ENCODE assay signal across 18 mouse cellular contexts in the genomic region with DNA sequence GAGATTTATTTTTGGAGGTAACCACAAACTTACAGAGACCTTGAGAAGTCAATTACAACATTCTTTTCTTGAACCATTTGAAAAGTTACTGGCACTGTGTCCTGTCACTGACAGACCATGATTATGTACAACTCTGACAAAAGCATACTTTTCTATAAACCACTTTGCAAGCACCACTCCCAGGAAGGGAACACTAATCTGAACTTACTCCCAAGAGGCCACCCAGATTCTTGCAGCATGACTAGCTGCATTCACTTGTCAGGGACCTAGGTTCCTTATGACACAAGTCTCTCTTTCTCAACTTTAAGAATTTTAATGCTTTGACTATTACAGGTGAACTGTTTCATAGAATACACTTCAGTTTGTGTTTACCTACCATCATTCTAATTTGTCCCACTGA.
A peak's percentile ranks its signal among the peaks of the same experiment; 100 is the strongest.
DNase-seq lines count a peak whose midpoint lies in the region; ATAC-seq and TF ChIP-seq lines count a peak whose summit lies in the region.
"Had no signal": no experiment of that assay in that cellular context is flagged by ENCODE, and none has a peak within 500 bp of the region (broad histone marks: within the 10 kb centered on the region; RNA-seq: fewer than 3 reads in every experiment).

No protein-coding gene starts in this region.

- no peak overlapping the region for H3K4me3 ChIP-seq in embryonic facial prominence, embryonic 14.5 days (ENCODE audit: low read depth, low read length)
- H3K4me3 ChIP-seq in embryonic facial prominence, embryonic 10.5 days = no peak overlapping the region
- no peak overlapping the region for H3K4me3 ChIP-seq in C2C12 (ENCODE audit: insufficient read depth, poor library complexity, severe bottlenecking)
- H3K4me3 ChIP-seq: embryonic facial prominence, embryonic 13.5 days; forebrain, embryonic 13.5 days; forebrain, embryonic 15.5 days had no signal

- DNase-seq in embryonic facial prominence, embryonic 14.5 days (ENCODE audit: low spot score) = peak; percentile 51
- DNase-seq in embryonic facial prominence, embryonic 10.5 days (ENCODE audit: low spot score) = no peak
- DNase-seq in 3134 (ENCODE audit: extremely low read depth, insufficient read length, low spot score) = peak; percentile 54
- no peak for DNase-seq in right cerebral cortex, postnatal 10 days (ENCODE audit: low spot score in 2 of 2)
- DNase-seq: adrenal gland, adult 8-10 months; adrenal gland, postnatal 25 days; B cell, adult 2 months; cerebellum, adult 11-12 months; cerebellum, adult 2 months; cerebellum, adult 9-10 months; cerebellum, postnatal 10 days; cerebellum, postnatal 25 days; forebrain, postnatal 0 days had no signal

- peaks cover 3% of the 10 kb centered on the region; the same call in 1 of the 2 replicates for H3K9me3 ChIP-seq in embryonic facial prominence, embryonic 14.5 days (ENCODE audit: control insufficient read depth, low read length)
- no peaks in the 10 kb centered on the region for H3K9me3 ChIP-seq in embryonic facial prominence, embryonic 10.5 days
- H3K9me3 ChIP-seq: embryonic facial prominence, embryonic 13.5 days; forebrain, embryonic 13.5 days; forebrain, embryonic 15.5 days had no signal

- no peaks in the 10 kb centered on the region for H3K79me3 ChIP-seq in C2C12 (ENCODE audit: low read depth)

- no peaks in the 10 kb centered on the region for H3K4me1 ChIP-seq in embryonic facial prominence, embryonic 14.5 days (ENCODE audit: control insufficient read depth, insufficient read depth, low read length)
- H3K4me1 ChIP-seq in embryonic facial prominence, embryonic 10.5 days = no peaks in the 10 kb centered on the region
- H3K4me1 ChIP-seq: embryonic facial prominence, embryonic 13.5 days; forebrain, embryonic 13.5 days; forebrain, embryonic 15.5 days had no signal

- H3K9ac ChIP-seq in embryonic facial prominence, embryonic 14.5 days (ENCODE audit: low read depth, low read length) = no peak overlapping the region
- H3K9ac ChIP-seq: embryonic facial prominence, embryonic 13.5 days; forebrain, embryonic 13.5 days; forebrain, embryonic 15.5 days; forebrain, postnatal 0 days had no signal

- H3K27ac ChIP-seq in embryonic facial prominence, embryonic 14.5 days (replicated peaks; ENCODE audit: low read depth, low read length) = no peak overlapping the region
- H3K27ac ChIP-seq in embryonic facial prominence, embryonic 10.5 days (replicated peaks) = no peak overlapping the region
- H3K27ac ChIP-seq: embryonic facial prominence, embryonic 13.5 days; forebrain, embryonic 13.5 days; forebrain, embryonic 15.5 days had no signal

- no peaks in the 10 kb centered on the region for H3K27me3 ChIP-seq in embryonic facial prominence, embryonic 14.5 days (replicated peaks; ENCODE audit: control insufficient read depth, insufficient read depth, low read length)
- H3K27me3 ChIP-seq in embryonic facial prominence, embryonic 10.5 days (replicated peaks; ENCODE audit: low read depth, poor library complexity, severe bottlenecking) = no peaks in the 10 kb centered on the region
- H3K27me3 ChIP-seq in C2C12 (ENCODE audit: control insufficient read depth, insufficient read depth, insufficient read length) = no peaks in the 10 kb centered on the region
- H3K27me3 ChIP-seq: embryonic facial prominence, embryonic 13.5 days; forebrain, embryonic 13.5 days; forebrain, embryonic 15.5 days had no signal

- TF ChIP-seq CTCF in C2C12 (IDR thresholded peaks at IDR 0.05; ENCODE audit: control insufficient read depth, insufficient read depth, insufficient read length) = no peak

- ATAC-seq in embryonic facial prominence, embryonic 14.5 days (ENCODE audit: low read depth) = no peak
- ATAC-seq in cerebellum, adult (ENCODE audit: insufficient number of reproducible peaks, low FRiP score, low TSS enrichment) = no peak
- ATAC-seq: forebrain, embryonic 13.5 days; forebrain, embryonic 15.5 days; forebrain, postnatal 0 days had no signal

- H3K36me3 ChIP-seq in embryonic facial prominence, embryonic 14.5 days (ENCODE audit: control insufficient read depth, insufficient read depth, low read length) = no peaks in the 10 kb centered on the region
- no peaks in the 10 kb centered on the region for H3K36me3 ChIP-seq in embryonic facial prominence, embryonic 10.5 days (replicated peaks)
- H3K36me3 ChIP-seq in C2C12 (ENCODE audit: control insufficient read depth, insufficient read depth) = no peaks in the 10 kb centered on the region
- H3K36me3 ChIP-seq: embryonic facial prominence, embryonic 13.5 days; forebrain, embryonic 15.5 days had no signal

- no peak overlapping the region for H3ac ChIP-seq in C2C12 (ENCODE audit: control insufficient read depth, insufficient read length, low read depth)

- H3K79me2 ChIP-seq in C2C12 (ENCODE audit: control insufficient read depth, insufficient read depth) = no peaks in the 10 kb centered on the region

- H3K4me2 ChIP-seq in embryonic facial prominence, embryonic 14.5 days (ENCODE audit: low read depth, low read length) = no peak overlapping the region
- H3K4me2 ChIP-seq: embryonic facial prominence, embryonic 13.5 days; forebrain, embryonic 13.5 days; forebrain, embryonic 15.5 days had no signal

TF ChIP-seq in C2C12, 6 proteins besides CTCF, POLR2A, EP300 and RAD21:
- TF ChIP-seq CEBPB (IDR thresholded peaks at IDR 0.05; ENCODE audit: low read depth) (peak; percentile 49), MYOD1 (IDR thresholded peaks at IDR 0.05; ENCODE audit: control insufficient read depth, insufficient read length, low read depth) (no peak)

Comparison
In these comparisons a context has a peak if more than half of its experiments do, and no peak if none do; other contexts are left out.
1. DNase-seq: peak in embryonic facial prominence, embryonic 14.5 days (single experiment) and 3134 (single experiment); none in embryonic facial prominence, embryonic 10.5 days (single experiment) and right cerebral cortex, postnatal 10 days (0 of 2).